Mouse (Mus musculus) embryo, embryonic 10.5 days (tissue): ENCODE results near the gene Map3k14.

Source experiments
- DNase-seq: peaks from one replicate; pipeline ENCODE4 v3.0.0-alpha.2; 2015; ENCODE audit warnings: low spot score

The Map3k14 gene

DNA sequence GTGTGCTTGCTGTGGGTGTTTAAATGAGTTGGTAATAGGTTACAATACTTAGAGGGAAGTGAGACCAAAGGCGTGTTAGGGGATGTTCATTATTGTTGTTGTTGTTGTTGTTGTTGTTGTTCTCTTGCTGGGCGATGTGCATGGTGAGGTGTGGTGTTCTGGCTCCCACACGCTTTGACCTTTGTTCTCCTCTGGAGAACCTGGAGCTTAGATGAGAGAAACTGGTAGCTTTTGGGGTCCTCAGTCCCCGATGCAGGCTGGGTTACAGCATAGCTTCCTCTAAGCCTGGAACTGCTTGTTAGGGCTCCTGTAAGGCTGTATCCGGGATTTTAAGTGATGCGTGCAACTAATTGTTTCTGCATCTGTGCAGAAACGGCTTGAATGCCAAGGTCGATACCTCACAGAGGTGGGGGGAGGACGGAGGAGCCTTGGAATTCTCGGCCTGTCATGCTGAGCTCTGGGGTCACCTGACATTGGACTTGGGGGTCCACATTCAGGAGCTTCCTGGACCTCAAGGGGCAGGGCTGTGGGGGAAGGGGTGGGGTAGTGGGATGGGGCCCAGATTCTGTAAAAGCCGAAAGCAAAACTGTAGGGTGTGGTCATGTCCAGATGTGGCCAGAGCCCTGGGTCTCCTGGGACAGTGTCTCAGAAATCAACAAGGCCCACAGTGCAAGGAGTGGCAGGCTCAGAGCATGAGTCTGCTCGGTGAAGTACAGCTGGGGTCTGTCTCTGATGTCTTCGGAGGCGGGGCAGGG lies 91.4 kb downstream of the Map3k14 start:
- no peak for DNase-seq

DNA sequence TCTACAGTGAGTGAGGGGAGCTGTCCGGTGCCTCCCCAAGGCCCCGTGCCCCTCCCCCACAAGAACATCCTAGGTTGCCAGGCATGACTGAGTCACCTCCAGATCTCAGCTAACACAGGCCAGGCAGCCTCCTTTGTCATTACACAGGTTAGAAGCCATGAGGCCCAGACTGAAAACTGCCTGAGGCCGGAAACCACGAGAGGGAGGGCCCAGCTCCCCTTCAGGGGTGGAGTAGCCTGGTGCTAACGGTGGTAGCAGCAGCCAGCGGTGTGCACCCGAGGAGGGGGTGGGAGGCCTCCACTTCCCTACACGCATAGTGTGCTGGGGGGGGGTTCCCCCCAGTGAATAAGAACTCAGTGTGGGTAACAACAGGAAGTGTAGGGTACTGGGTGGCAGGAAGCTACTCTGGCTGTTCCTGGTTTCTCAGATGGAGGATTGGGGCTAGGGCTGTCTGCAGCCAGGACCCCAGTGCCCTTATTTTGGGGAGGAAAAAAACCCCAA lies 92.3 kb downstream of the Map3k14 start:
- DNase-seq, result no peak

DNA sequence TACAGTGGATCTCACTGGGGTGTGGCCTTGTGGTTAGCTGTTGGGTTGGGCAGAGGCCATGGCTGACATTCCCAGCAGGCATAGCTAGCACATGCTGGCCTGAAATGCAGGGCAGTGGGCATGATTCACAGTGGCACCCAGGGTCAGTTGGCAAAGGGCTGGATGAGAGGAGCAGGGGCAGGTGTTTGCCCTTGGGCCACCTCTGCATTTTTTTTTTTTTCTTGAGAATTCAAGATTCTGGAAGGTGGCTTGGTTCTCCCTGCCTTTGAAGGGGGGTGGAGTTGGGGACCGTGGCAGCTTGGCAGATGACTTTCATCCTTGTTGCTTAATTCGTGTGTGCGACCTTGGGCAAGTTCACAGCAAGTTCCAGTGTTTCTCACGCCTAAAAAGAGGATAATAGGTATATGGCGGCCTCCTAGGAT lies 92.8 kb downstream of the Map3k14 start:
- DNase-seq, result no peak

DNA sequence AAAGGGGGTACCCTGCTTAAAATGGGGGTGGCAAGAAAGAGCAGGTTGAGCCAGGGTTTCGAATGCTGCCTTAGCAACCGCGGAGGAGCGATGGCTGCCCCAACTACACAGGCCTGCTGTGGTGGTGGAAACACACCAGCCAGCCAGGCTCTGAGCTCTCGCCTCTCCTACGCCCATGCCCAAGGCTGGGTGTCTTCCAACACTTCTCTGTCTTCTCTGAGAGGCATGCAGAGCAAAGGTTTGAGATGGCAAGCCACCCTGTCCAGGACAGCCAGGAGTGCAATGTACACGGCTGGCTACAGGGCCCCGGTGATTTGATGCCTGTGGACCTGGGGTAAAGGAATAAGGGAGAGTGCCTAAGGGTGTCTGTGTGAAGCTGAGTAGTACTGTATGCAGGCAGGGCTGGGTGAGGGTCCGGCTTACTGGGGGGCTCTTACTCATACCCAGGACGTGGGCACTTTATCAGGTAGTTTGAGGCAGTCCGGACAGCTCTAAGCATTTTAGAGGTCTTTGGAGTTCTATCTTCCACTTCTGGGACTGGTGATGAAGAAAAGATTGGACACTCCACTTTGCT lies 93.4 kb downstream of the Map3k14 start:
- DNase-seq, result no peak

DNA sequence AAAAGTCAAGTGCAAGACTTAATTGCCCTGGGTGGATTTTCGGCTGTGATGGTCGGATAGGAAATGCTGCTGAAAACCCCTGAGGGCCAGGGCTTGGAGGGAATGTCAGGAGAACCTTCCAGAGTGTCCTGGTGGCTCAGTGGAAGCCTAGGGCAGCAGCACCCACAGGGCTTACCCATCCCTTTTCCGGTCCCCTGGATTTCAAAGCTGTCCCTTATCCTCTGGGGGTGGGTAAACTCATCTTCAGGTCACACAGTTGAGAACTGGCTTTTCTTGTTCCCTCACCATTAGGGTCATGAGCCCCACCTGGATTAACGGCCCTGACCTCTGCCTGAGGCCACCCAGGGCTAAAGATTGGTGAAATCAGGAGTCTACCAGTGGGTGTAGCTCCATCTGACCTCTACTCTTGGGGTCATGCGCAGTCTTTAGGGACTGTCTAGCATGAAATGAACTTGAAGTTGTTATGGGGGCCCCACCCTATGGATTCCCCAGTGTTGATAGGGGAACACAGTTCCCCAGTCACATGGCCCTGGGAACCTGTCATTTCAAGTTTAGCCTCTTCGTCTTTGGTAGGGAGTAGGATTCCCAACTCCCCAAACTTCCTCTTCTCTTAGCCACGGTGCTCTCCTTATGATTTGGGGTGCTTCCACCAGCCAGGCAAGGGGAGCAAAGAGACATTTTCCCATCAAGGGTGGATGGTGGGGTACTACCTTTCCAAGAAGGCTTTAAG lies 94.1 kb downstream of the Map3k14 start:
- no peak for DNase-seq

DNA sequence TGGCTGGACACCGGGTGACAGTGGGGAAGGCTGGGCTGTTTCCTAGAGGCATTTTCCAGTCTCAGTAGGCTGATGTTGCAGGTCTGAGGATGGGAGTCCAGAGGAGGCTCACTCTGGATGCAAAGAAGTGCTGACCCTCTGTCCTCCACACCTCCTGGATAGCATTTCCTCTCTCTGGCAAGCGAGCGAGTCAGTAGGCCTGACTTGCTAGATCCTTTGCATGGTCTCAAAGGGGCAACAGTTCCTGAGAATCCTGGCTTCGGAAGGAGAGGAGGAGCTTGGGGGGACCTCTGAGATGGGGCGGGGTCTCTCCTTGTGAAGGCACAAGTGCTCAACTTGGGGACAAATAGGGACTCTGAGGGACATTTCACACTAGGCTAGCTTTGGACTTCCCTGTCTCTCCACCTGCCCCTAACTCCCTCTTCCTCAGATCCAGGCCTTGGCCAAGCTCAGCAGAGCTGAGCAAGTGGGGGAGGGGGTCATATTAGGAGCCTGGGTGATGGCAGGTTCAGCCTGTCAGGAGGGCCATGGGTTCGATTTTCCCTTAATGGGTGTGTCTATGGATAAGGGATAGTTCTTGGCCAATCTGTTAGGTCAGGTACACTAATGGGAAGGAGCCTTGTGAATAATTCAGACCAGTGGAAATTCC lies 94.8 kb downstream of the Map3k14 start:
- DNase-seq, result no peak

DNA sequence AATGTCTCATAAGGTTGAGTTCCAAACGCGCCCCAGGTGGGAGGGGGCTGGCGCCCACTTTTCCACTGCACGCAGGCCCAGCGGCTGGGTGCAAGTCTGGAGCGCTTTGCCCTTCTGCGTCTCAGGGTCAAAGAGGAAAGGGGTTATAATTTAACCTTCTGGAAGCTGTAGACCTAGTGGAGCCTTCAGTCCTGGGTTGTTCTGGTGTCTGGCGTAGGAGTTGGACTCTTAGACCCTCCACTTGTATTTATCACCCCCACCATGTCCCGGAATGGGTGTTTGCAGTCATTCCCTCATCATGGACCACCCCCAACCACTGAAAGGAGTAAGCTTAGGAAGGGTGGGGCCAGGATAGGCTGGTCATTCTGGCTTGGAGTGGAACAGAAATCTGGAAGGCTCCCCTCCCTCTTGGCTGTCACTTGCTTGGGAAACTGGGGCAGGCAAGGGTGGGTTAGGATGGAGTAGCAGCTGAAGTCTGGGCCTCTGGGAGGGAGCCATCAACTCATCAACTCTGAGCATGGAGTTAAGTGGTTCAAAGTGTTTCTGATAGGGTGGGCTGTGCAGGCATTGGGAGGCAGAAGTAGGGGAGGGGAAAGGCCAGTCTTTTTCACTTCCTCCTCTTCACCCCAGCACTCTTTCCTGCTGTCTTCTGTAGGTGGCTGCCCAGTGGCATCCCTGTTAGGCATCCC lies 95.4 kb downstream of the Map3k14 start:
- DNase-seq, result no peak

DNA sequence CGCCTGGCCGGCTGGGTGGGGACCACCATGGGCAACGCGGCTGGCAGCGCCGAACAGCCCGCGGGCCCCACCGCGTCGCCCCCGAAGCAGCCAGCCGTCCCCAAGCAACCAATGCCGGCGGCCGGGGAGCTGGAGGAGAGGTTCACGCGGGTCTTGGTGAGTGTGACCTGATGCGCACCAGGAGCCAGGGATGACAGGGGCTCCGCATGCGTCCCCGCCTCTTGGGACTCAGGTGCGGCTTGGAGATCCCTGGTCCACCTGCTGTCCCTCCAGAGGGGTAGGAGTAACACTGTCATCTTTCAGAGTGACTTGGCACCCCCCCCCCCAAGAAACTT lies 96.0 kb downstream of the Map3k14 start:
- no peak for DNase-seq

DNA sequence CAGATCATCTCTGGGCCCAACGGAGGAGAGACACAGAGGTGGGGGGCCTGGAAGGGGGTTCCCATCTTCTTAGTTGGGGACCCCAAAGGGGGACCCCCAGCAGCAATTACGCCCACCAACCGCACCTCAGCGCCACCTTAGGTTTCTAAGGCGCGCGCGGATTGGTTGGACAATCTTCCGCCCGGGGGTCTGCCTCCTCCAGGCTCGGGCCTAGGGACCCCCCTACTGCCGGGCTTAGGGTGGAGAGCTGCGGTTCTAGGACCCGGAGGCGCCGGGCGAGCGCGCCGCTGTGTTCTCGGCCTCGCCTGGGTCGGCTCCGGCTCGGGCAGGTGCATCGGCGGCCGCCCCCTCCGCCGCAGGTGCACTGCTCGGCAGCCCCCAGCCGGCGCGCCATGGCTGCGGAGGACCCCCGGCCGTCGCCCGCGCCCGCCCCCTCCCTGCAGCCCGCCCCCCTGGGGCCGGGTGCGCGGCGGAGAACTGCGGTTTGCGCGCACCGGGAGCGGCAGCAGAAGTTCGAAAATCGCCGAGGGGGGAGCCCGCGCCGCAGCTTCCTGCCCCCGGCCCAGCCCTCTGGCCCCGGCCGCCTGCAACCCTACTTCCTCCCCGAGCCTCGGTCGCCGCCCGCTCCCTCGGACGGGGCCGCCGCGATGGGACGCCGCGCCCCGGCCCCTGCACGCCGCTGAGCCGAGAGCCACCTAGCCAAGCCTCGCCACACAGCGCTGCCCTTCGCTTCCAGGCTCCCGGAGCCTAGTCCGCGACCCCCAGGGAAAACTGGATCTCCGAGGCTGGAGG lies 96.6 kb downstream of the Map3k14 start, which contains the start of gene Fmnl1:
Gene Fmnl1, plus strand, starts transcription at position 614 of the 792 bp plus-strand sequence.
- DNase-seq, result peak; percentile 29

DNA sequence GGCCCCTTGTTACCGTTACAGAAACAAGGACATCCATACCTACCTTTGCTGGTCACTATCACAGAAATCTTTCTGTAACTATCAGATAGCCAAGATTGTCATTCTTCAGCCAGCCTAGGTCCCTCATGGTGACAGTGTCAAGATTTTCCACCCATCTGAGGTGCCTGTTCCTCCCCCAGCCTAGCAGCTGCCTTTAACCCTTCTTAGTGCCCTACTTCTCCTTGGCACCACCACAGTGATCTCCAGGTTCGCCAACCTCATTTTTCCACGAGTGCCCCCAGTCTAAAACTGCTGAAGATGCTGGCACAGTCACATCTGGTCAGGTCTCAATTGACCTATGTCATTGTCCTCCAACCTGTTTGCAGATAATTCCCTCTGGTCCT lies 97.2 kb downstream of the Map3k14 start:
- no peak for DNase-seq
